Mouse (Mus musculus) liver, embryonic 14.5 days (tissue): ENCODE results near the gene Serpine1. TPM values are rescaled to one million over a fixed set of nuclear protein-coding genes. Genes with fewer than 3 reads are reported as not detected.

ENCODE experiments used
- ATAC-seq: fragments of 200-750 bp; cut with Nextera tagmentation; 2 replicates; pipeline ENCODE4 v1.8.0; 2017; ENCODE audit warnings: moderate number of reproducible peaks, mild to moderate bottlenecking, moderate library complexity; ENCODE audit not compliant: insufficient read depth
- DNase-seq, 3 experiments: peaks; one replicate each; pipeline ENCODE4 v3.0.0-alpha.2; 2012 to 2013; ENCODE audit warnings: low read depth in 3 of 3, low spot score in 3 of 3
- H3K27ac ChIP-seq: fragments of 300-500 bp; sonication (generic); 2 replicates; pipeline ENCODE4 v1.5.1; 2014; ENCODE audit warnings: moderate library complexity, mild to moderate bottlenecking, control low read depth, inconsistent platforms
- H3K27me3 ChIP-seq: fragments of 300-500 bp; sonication (generic); 2 replicates; pipeline ENCODE4 v1.6.1; 2014; ENCODE audit warnings: mild to moderate bottlenecking, low read length, moderate library complexity; ENCODE audit not compliant: control insufficient read depth, insufficient read depth
- H3K36me3 ChIP-seq: fragments of 300-500 bp; sonication (generic); replicated peaks from 2 replicates; pipeline ENCODE4 v1.6.1; 2014; ENCODE audit warnings: low read depth; ENCODE audit not compliant: control insufficient read depth, insufficient read depth
- H3K4me1 ChIP-seq, 2 experiments: fragments of 200-500 bp in 1 of 2; fragments of 300-500 bp in 1 of 2; sonication (generic) in 1 of 2; replicated peaks; 2 replicates each; pipeline ENCODE4 v1.6.1; 2012 to 2014; ENCODE audit warnings: antibody characterized with exemption in 1 of 2, inconsistent platforms in 1 of 2, low read length in 1 of 2; ENCODE audit not compliant: control insufficient read depth in 2 of 2, insufficient read depth in 2 of 2
- H3K4me2 ChIP-seq: fragments of 300-500 bp; sonication (generic); 2 replicates; pipeline ENCODE4 v1.6.1; 2014; ENCODE audit warnings: low read depth, mild to moderate bottlenecking, control low read depth, moderate library complexity
- H3K4me3 ChIP-seq, 2 experiments: fragments of 200-500 bp in 1 of 2; fragments of 300-500 bp in 1 of 2; sonication (generic) in 1 of 2; 2 replicates each; pipeline ENCODE4 v1.5.1; 2012 to 2014; ENCODE audit warnings: low read depth in 2 of 2, low read length in 2 of 2, mild to moderate bottlenecking in 2 of 2, control low read depth in 1 of 2, inconsistent platforms in 1 of 2, moderate library complexity in 1 of 2; ENCODE audit not compliant: insufficient read depth in 1 of 2
- H3K9ac ChIP-seq: fragments of 300-500 bp; sonication (generic); replicated peaks from 2 replicates; pipeline ENCODE4 v1.6.1; 2014; ENCODE audit warnings: mild to moderate bottlenecking, control low read depth, moderate library complexity
- H3K9me3 ChIP-seq: fragments of 300-500 bp; sonication (generic); 2 replicates; pipeline ENCODE4 v1.6.1; 2016; ENCODE audit warnings: low read length, mixed read lengths; ENCODE audit not compliant: control insufficient read depth
- CTCF ChIP-seq: IDR thresholded peaks from 2 replicates; pipeline ENCODE4 v1.5.1; 2016; ENCODE audit warnings: antibody characterized with exemption, low read depth, control low read depth
- EP300 ChIP-seq: IDR thresholded peaks from 2 replicates; pipeline ENCODE4 v1.6.1; 2016; ENCODE audit warnings: antibody characterized with exemption, low read depth
- WGBS: fragments of 180-500 bp; shearing (Covaris S2); extraction: QIAGEN DNeasy Blood & Tissue Kit; methylation state at CpG from one replicate; pipeline ENCODE4 v1.1.7; 2014; ENCODE audit not compliant: insufficient replicate concordance; 5-methylcytosine and 5-hydroxymethylcytosine counted together
- polyA plus RNA-seq, 2 experiments: library from polyadenylated mRNA; depleted of rRNA in 1 of 2; stranded (reverse) in 1 of 2; unstranded in 1 of 2; fragments of >200 nt; fragmentation: Nextera tagmentation in 1 of 2; extraction: Ambion mirVana in 1 of 2; gene quantifications; 2 replicates each; pipeline versions ENCODE4 v1.2.1 to v1.2.3; 2012 to 2014

Serpine1 gene
- polyA plus RNA-seq, 2 experiments, result 0.23 TPM; not detected in 1

GRCm38 (mm10) chr5:137078041-137078440 lies 6.0 kb upstream of the Serpine1 start:
- Histone ChIP-seq H3K4me2 (no peak overlapping the region), H3K4me1 (peaks cover 2 to 21% of the 10 kb centered on the region in 2 experiments; a peak in 3 of 4 replicates), H3K27me3 (no peaks in the 10 kb centered on the region), H3K36me3 (no peaks in the 10 kb centered on the region), H3K9ac (no peak overlapping the region), H3K4me3 (no peak overlapping the region), H3K9me3 (no peaks in the 10 kb centered on the region), H3K27ac (no peak overlapping the region)
- no peak for DNase-seq
- WGBS, result 72% methylated on average over 14 of the region's 14 CpGs
- no peak for ATAC-seq
- TF ChIP-seq EP300, result no peak
- no peak for TF ChIP-seq CTCF

GRCm38 (mm10) chr5:137077187-137077586 lies 5.1 kb upstream of the Serpine1 start:
- ATAC-seq (no peak), DNase-seq (no peak)
- Histone ChIP-seq H3K36me3 (no peaks in the 10 kb centered on the region), H3K4me3 (no peak overlapping the region), H3K9ac (no peak overlapping the region), H3K9me3 (no peaks in the 10 kb centered on the region), H3K4me2 (no peak overlapping the region), H3K4me1 (peaks cover 5 to 24% of the 10 kb centered on the region in 2 experiments; a peak in 3 of 4 replicates), H3K27ac (no peak overlapping the region), H3K27me3 (no peaks in the 10 kb centered on the region)
- WGBS, result 72% methylated on average over 7 of the region's 7 CpGs
- TF ChIP-seq CTCF (no peak), EP300 (no peak)

- ATAC-seq (0 out of 2 replicates have a peak, but pooled peaks have one; percentile 5), DNase-seq (no peak)
- Histone ChIP-seq H3K9me3 (no peaks in the 10 kb centered on the region), H3K4me3 (no peak overlapping the region), H3K4me1 (peaks cover 6 to 28% of the 10 kb centered on the region in 2 experiments), H3K27me3 (no peaks in the 10 kb centered on the region), H3K27ac (no peak overlapping the region), H3K4me2 (no peak overlapping the region), H3K9ac (no peak overlapping the region), H3K36me3 (no peaks in the 10 kb centered on the region)
- no peak for TF ChIP-seq CTCF
- no peak for TF ChIP-seq EP300
- WGBS, result 29% methylated on average over 12 of the region's 12 CpGs
These were observed 4.3 kb upstream of the Serpine1 start for GRCm38 (mm10) chr5:137076191-137076930.

GRCm38 (mm10) chr5:137075726-137076125 lies 3.7 kb upstream of the Serpine1 start:
- Histone ChIP-seq H3K9ac (no peak overlapping the region), H3K4me3 (no peak overlapping the region), H3K4me1 (peaks cover 6 to 28% of the 10 kb centered on the region in 2 experiments), H3K27ac (no peak overlapping the region), H3K4me2 (no peak overlapping the region), H3K9me3 (no peaks in the 10 kb centered on the region), H3K36me3 (no peaks in the 10 kb centered on the region), H3K27me3 (no peaks in the 10 kb centered on the region)
- no peak for DNase-seq
- TF ChIP-seq CTCF (no peak), EP300 (no peak)
- peak; percentile 17; the same call in 1 of the 2 replicates for ATAC-seq
- 43% methylated on average over 6 of the region's 6 CpGs for WGBS

- no peak for ATAC-seq
- no peak overlapping the region for H3K27ac ChIP-seq
- 57% methylated on average over 6 of the region's 6 CpGs for WGBS
- H3K9ac ChIP-seq, result no peak overlapping the region
- H3K4me1 ChIP-seq, result peaks cover 6 to 26% of the 10 kb centered on the region in 2 experiments
- H3K9me3 ChIP-seq, result no peaks in the 10 kb centered on the region
- no peak for DNase-seq
- no peak for TF ChIP-seq EP300
- no peak for TF ChIP-seq CTCF
- no peak overlapping the region for H3K4me3 ChIP-seq
- H3K27me3 ChIP-seq, result no peaks in the 10 kb centered on the region
- no peak overlapping the region for H3K4me2 ChIP-seq
- no peaks in the 10 kb centered on the region for H3K36me3 ChIP-seq
These were observed 2.2 kb upstream of the Serpine1 start for GRCm38 (mm10) chr5:137074191-137074651.
